Mouse (Mus musculus) liver, embryonic 16.5 days (tissue): ENCODE measurements around the gene Abi3bp. TPM values are rescaled to one million over a fixed set of nuclear protein-coding genes. Genes with fewer than 3 reads are reported as not detected.

Experiments used
- ATAC-seq: fragments of 200-750 bp; cut with Nextera tagmentation; 2 replicates; pipeline ENCODE4 v1.8.0; 2017; ENCODE audit warnings: low read depth, mild to moderate bottlenecking, moderate number of reproducible peaks, moderate library complexity
- H3K27ac ChIP-seq: fragments of 300-500 bp; sonication (generic); 2 replicates; pipeline ENCODE4 v1.5.1; 2014; ENCODE audit warnings: mild to moderate bottlenecking, low read length
- H3K27me3 ChIP-seq: fragments of 300-500 bp; sonication (generic); 2 replicates; pipeline ENCODE4 v1.6.1; 2014; ENCODE audit warnings: low read depth, low read length, mixed read lengths; ENCODE audit not compliant: control insufficient read depth, insufficient read depth
- H3K36me3 ChIP-seq: fragments of 300-500 bp; sonication (generic); 2 replicates; pipeline ENCODE4 v1.6.1; 2014; ENCODE audit warnings: mild to moderate bottlenecking; ENCODE audit not compliant: control insufficient read depth, insufficient read depth
- H3K4me1 ChIP-seq: fragments of 300-500 bp; sonication (generic); 2 replicates; pipeline ENCODE4 v1.6.1; 2014; ENCODE audit warnings: low read depth, low read length, mixed read lengths; ENCODE audit not compliant: control insufficient read depth
- H3K4me2 ChIP-seq: fragments of 300-500 bp; sonication (generic); 2 replicates; pipeline ENCODE4 v1.6.1; 2014; ENCODE audit warnings: low read depth, low read length, mixed read lengths
- H3K4me3 ChIP-seq: fragments of 300-500 bp; sonication (generic); 2 replicates; pipeline ENCODE4 v1.5.1; 2014; ENCODE audit warnings: low read depth, mild to moderate bottlenecking, low read length
- H3K9ac ChIP-seq: fragments of 300-500 bp; sonication (generic); 2 replicates; pipeline ENCODE4 v1.6.1; 2014; ENCODE audit warnings: low read depth, low read length
- H3K9me3 ChIP-seq: fragments of 300-500 bp; sonication (generic); replicated peaks from 2 replicates; pipeline ENCODE4 v1.6.1; 2016; ENCODE audit warnings: low read length; ENCODE audit not compliant: control insufficient read depth
- WGBS: fragments of 180-500 bp; shearing (Covaris S2); extraction: QIAGEN DNeasy Blood & Tissue Kit; methylation state at CpG from one replicate; pipeline ENCODE4 v1.1.7; 2014; ENCODE audit not compliant: insufficient replicate concordance; 5-methylcytosine and 5-hydroxymethylcytosine counted together
- polyA plus RNA-seq: library from polyadenylated mRNA; unstranded; fragments of >200 nt; fragmentation: Nextera tagmentation; extraction: Ambion mirVana; gene quantifications from 2 replicates; pipeline ENCODE4 v1.2.1, GENCODE M21; 2015

Gene Abi3bp
- polyA plus RNA-seq, 1 experiment from 2014 or later = 0.42 TPM

- Histone ChIP-seq H3K4me2 (no peak overlapping the region), H3K36me3 (no peaks in the 10 kb centered on the region), H3K27ac (no peak overlapping the region), H3K9me3 (no peaks in the 10 kb centered on the region), H3K27me3 (no peaks in the 10 kb centered on the region), H3K4me3 (no peak overlapping the region), H3K9ac (no peak overlapping the region), H3K4me1 (no peaks in the 10 kb centered on the region)
- WGBS = 43% methylated on average over 1 of the region's 1 CpGs
- ATAC-seq = no peak
These were observed 101.9 kb downstream of the Abi3bp start for GRCm38 (mm10) chr16:56579536-56579935.

- ATAC-seq = no peak
- H3K36me3 ChIP-seq = no peaks in the 10 kb centered on the region
These were observed 115.9 kb downstream of the Abi3bp start for GRCm38 (mm10) chr16:56593581-56593980.

GRCm38 (mm10) chr16:56594866-56595265, 117.2 kb downstream of the Abi3bp start:
- H3K9ac ChIP-seq = no peak overlapping the region
- H3K9me3 ChIP-seq = no peaks in the 10 kb centered on the region
- no peaks in the 10 kb centered on the region for H3K27me3 ChIP-seq
- no peak overlapping the region for H3K4me3 ChIP-seq
- no peaks in the 10 kb centered on the region for H3K4me1 ChIP-seq
- H3K36me3 ChIP-seq = no peaks in the 10 kb centered on the region
- no peak overlapping the region for H3K4me2 ChIP-seq
- no peak overlapping the region for H3K27ac ChIP-seq
- ATAC-seq = no peak
- WGBS = 68% methylated on average over 6 of the region's 6 CpGs

More at GRCm38 (mm10) chr16:56593581-56593980, 115.9 kb downstream of the Abi3bp start:
- no peaks in the 10 kb centered on the region for H3K4me1 ChIP-seq
- H3K4me2 ChIP-seq = no peak overlapping the region
- no peaks in the 10 kb centered on the region for H3K9me3 ChIP-seq
- no peak overlapping the region for H3K27ac ChIP-seq
- H3K9ac ChIP-seq = no peak overlapping the region
- 47% methylated on average over 5 of the region's 5 CpGs for WGBS
- no peaks in the 10 kb centered on the region for H3K27me3 ChIP-seq
- H3K4me3 ChIP-seq = no peak overlapping the region

- H3K36me3 ChIP-seq = no peaks in the 10 kb centered on the region
- H3K4me1 ChIP-seq = no peaks in the 10 kb centered on the region
- H3K4me3 ChIP-seq = no peak overlapping the region
- H3K4me2 ChIP-seq = no peak overlapping the region
- H3K27ac ChIP-seq = no peak overlapping the region
- no peak overlapping the region for H3K9ac ChIP-seq
- H3K27me3 ChIP-seq = no peaks in the 10 kb centered on the region
- H3K9me3 ChIP-seq = no peaks in the 10 kb centered on the region
- ATAC-seq = peak; percentile 48; the same call in 1 of the 2 replicates
- WGBS = 62% methylated on average over 4 of the region's 4 CpGs
These were observed 120.7 kb downstream of the Abi3bp start for GRCm38 (mm10) chr16:56598427-56598826.

GRCm38 (mm10) chr16:56602394-56602793, 124.7 kb downstream of the Abi3bp start:
- H3K27me3 ChIP-seq = no peaks in the 10 kb centered on the region
- no peak overlapping the region for H3K4me2 ChIP-seq
- no peak overlapping the region for H3K4me3 ChIP-seq
- no peaks in the 10 kb centered on the region for H3K4me1 ChIP-seq
- H3K27ac ChIP-seq = no peak overlapping the region
- no peak for ATAC-seq
- H3K9ac ChIP-seq = no peak overlapping the region
- H3K9me3 ChIP-seq = no peaks in the 10 kb centered on the region
- H3K36me3 ChIP-seq = no peaks in the 10 kb centered on the region
- 47% methylated on average over 1 of the region's 1 CpGs for WGBS

- Histone ChIP-seq H3K9me3 (no peaks in the 10 kb centered on the region), H3K27ac (no peak overlapping the region), H3K4me3 (no peak overlapping the region), H3K4me2 (no peak overlapping the region), H3K9ac (no peak overlapping the region), H3K36me3 (no peaks in the 10 kb centered on the region), H3K27me3 (no peaks in the 10 kb centered on the region), H3K4me1 (no peaks in the 10 kb centered on the region)
- no peak for ATAC-seq
- 62% methylated on average over 8 of the region's 8 CpGs for WGBS
These were observed 132.9 kb downstream of the Abi3bp start for GRCm38 (mm10) chr16:56610572-56610971.

GRCm38 (mm10) chr16:56611096-56611867, 133.6 kb downstream of the Abi3bp start:
- no peak for ATAC-seq

GRCm38 (mm10) chr16:56638544-56638943, 160.9 kb downstream of the Abi3bp start:
- Histone ChIP-seq H3K9me3 (no peaks in the 10 kb centered on the region), H3K4me3 (no peak overlapping the region), H3K27me3 (no peaks in the 10 kb centered on the region), H3K36me3 (no peaks in the 10 kb centered on the region), H3K4me1 (no peaks in the 10 kb centered on the region), H3K27ac (no peak overlapping the region), H3K9ac (no peak overlapping the region), H3K4me2 (no peak overlapping the region)
- ATAC-seq = no peak
- WGBS = 74% methylated on average over 3 of the region's 3 CpGs

More at GRCm38 (mm10) chr16:56611096-56611867, 133.6 kb downstream of the Abi3bp start:
- WGBS = 71% methylated on average over 10 of the region's 10 CpGs
- H3K4me3 ChIP-seq = no peak overlapping the region
- H3K9ac ChIP-seq = no peak overlapping the region
- no peaks in the 10 kb centered on the region for H3K9me3 ChIP-seq
- H3K36me3 ChIP-seq = no peaks in the 10 kb centered on the region
- H3K27me3 ChIP-seq = no peaks in the 10 kb centered on the region
- no peak overlapping the region for H3K4me2 ChIP-seq
- no peak overlapping the region for H3K27ac ChIP-seq
- no peaks in the 10 kb centered on the region for H3K4me1 ChIP-seq

- Histone ChIP-seq H3K9ac (no peak overlapping the region), H3K36me3 (no peaks in the 10 kb centered on the region), H3K4me3 (no peak overlapping the region), H3K27ac (no peak overlapping the region), H3K9me3 (no peaks in the 10 kb centered on the region), H3K4me2 (no peak overlapping the region), H3K27me3 (no peaks in the 10 kb centered on the region), H3K4me1 (no peaks in the 10 kb centered on the region)
- 19% methylated on average over 2 of the region's 2 CpGs for WGBS
- no peak for ATAC-seq
These were observed 167.6 kb downstream of the Abi3bp start for GRCm38 (mm10) chr16:56645251-56645650.
